Mouse (Mus musculus): ENCODE measurements around the gene Actc1. TPM values are rescaled to one million over a fixed set of nuclear protein-coding genes. Genes with fewer than 3 reads are reported as not detected.

Actc1 gene
- polyA plus RNA-seq, 1 experiment from 2014 or later = 7,735 TPM

GRCm38 (mm10) chr2:114066226-114066625 lies 12.9 kb upstream of the Actc1 start:
- H3K9me3 ChIP-seq = no peaks in the 10 kb centered on the region
- no peak overlapping the region for H3K4me3 ChIP-seq
- H3K27me3 ChIP-seq (ENCODE audit: insufficient read depth, poor library complexity, severe bottlenecking) = no peaks in the 10 kb centered on the region
- 0 out of 2 replicates have a peak, but pooled peaks cover 5% of the 10 kb centered on the region for H3K4me1 ChIP-seq
- WGBS = 71% methylated on average over 3 of the region's 3 CpGs
- no peak for DNase-seq (ENCODE audit: low spot score)
- H3K27ac ChIP-seq = no peak overlapping the region
- H3K36me3 ChIP-seq = no peaks in the 10 kb centered on the region

- no peaks in the 10 kb centered on the region for H3K9me3 ChIP-seq
- no peak overlapping the region for H3K27ac ChIP-seq
- no peak overlapping the region for H3K4me3 ChIP-seq
- DNase-seq (ENCODE audit: low spot score) = no peak
- no peaks in the 10 kb centered on the region for H3K27me3 ChIP-seq (ENCODE audit: insufficient read depth, poor library complexity, severe bottlenecking)
- peaks cover 8% of the 10 kb centered on the region; the same call in 1 of the 2 replicates for H3K4me1 ChIP-seq
- WGBS = 45% methylated on average over 2 of the region's 2 CpGs
- H3K36me3 ChIP-seq = no peaks in the 10 kb centered on the region
Measured at GRCm38 (mm10) chr2:114064004-114064403, 10.7 kb upstream of the Actc1 start.

- Histone ChIP-seq H3K36me3 (no peaks in the 10 kb centered on the region), H3K27ac (no peak overlapping the region), H3K9me3 (no peaks in the 10 kb centered on the region), H3K27me3 (ENCODE audit: insufficient read depth, poor library complexity, severe bottlenecking) (no peaks in the 10 kb centered on the region), H3K4me1 (peaks cover 24% of the 10 kb centered on the region), H3K4me3 (no peak overlapping the region)
- WGBS = 52% methylated on average over 6 of the region's 6 CpGs
- DNase-seq (ENCODE audit: low spot score) = no peak
Measured at GRCm38 (mm10) chr2:114060071-114060591, 6.8 kb upstream of the Actc1 start.

GRCm38 (mm10) chr2:114059608-114060007 lies 6.3 kb upstream of the Actc1 start:
- no peak overlapping the region for H3K4me3 ChIP-seq
- H3K9me3 ChIP-seq = no peaks in the 10 kb centered on the region
- H3K27me3 ChIP-seq (ENCODE audit: insufficient read depth, poor library complexity, severe bottlenecking) = no peaks in the 10 kb centered on the region
- H3K4me1 ChIP-seq = peaks cover 24% of the 10 kb centered on the region
- DNase-seq (ENCODE audit: low spot score) = no peak
- no peak overlapping the region for H3K27ac ChIP-seq
- WGBS = 46% methylated on average over 1 of the region's 1 CpGs
- H3K36me3 ChIP-seq = no peaks in the 10 kb centered on the region

- H3K4me1 ChIP-seq = peaks cover 26% of the 10 kb centered on the region
- 48% methylated on average over 10 of the region's 10 CpGs for WGBS
- peak overlapping the region; percentile 94 for H3K27ac ChIP-seq
- no peaks in the 10 kb centered on the region for H3K9me3 ChIP-seq
- DNase-seq (ENCODE audit: low spot score) = no peak
- H3K27me3 ChIP-seq (ENCODE audit: insufficient read depth, poor library complexity, severe bottlenecking) = no peaks in the 10 kb centered on the region
- H3K4me3 ChIP-seq = peak overlapping the region; percentile 42; the same call in 1 of the 2 replicates
- no peaks in the 10 kb centered on the region for H3K36me3 ChIP-seq
Measured at GRCm38 (mm10) chr2:114058226-114058796, 5.0 kb upstream of the Actc1 start.

GRCm38 (mm10) chr2:114057303-114057853 lies 4.0 kb upstream of the Actc1 start:
- Histone ChIP-seq H3K36me3 (no peaks in the 10 kb centered on the region), H3K4me1 (peaks cover 26% of the 10 kb centered on the region), H3K9me3 (no peaks in the 10 kb centered on the region), H3K27me3 (ENCODE audit: insufficient read depth, poor library complexity, severe bottlenecking) (no peaks in the 10 kb centered on the region), H3K4me3 (peak overlapping the region; percentile 42), H3K27ac (peak overlapping the region; percentile 94)
- WGBS = 4% methylated on average over 10 of the region's 10 CpGs
- DNase-seq (ENCODE audit: low spot score) = peak; percentile 88

- peak; percentile 89 for DNase-seq (ENCODE audit: low spot score)
Measured at GRCm38 (mm10) chr2:114054129-114054528, 781 bp upstream of the Actc1 start.

GRCm38 (mm10) chr2:114051871-114052241 lies 1.5 kb downstream of the Actc1 start:
- Histone ChIP-seq H3K27ac (peak overlapping the region; percentile 92), H3K9me3 (no peaks in the 10 kb centered on the region), H3K4me3 (peak overlapping the region; percentile 64), H3K27me3 (ENCODE audit: insufficient read depth, poor library complexity, severe bottlenecking) (no peaks in the 10 kb centered on the region), H3K4me1 (0 out of 2 replicates have a peak, but pooled peaks cover 6% of the 10 kb centered on the region), H3K36me3 (peaks cover 19% of the 10 kb centered on the region)
- 43% methylated on average over 14 of the region's 14 CpGs for WGBS
- no peak for DNase-seq (ENCODE audit: low spot score)

More at GRCm38 (mm10) chr2:114054129-114054528, 781 bp upstream of the Actc1 start:
- Histone ChIP-seq H3K9me3 (no peaks in the 10 kb centered on the region), H3K4me3 (peak overlapping the region; percentile 64), H3K27ac (peak overlapping the region; percentile 92), H3K27me3 (ENCODE audit: insufficient read depth, poor library complexity, severe bottlenecking) (no peaks in the 10 kb centered on the region), H3K4me1 (peaks cover 22% of the 10 kb centered on the region), H3K36me3 (peaks cover 15% of the 10 kb centered on the region)
- 36% methylated on average over 4 of the region's 4 CpGs for WGBS

GRCm38 (mm10) chr2:114051111-114051870 lies 2.1 kb downstream of the Actc1 start:
- Histone ChIP-seq H3K27me3 (ENCODE audit: insufficient read depth, poor library complexity, severe bottlenecking) (no peaks in the 10 kb centered on the region), H3K27ac (peak overlapping the region; percentile 92), H3K36me3 (peaks cover 19% of the 10 kb centered on the region), H3K9me3 (no peaks in the 10 kb centered on the region), H3K4me1 (0 out of 2 replicates have a peak, but pooled peaks cover 6% of the 10 kb centered on the region), H3K4me3 (peak overlapping the region; percentile 64)
- WGBS = 63% methylated on average over 7 of the region's 7 CpGs
- DNase-seq (ENCODE audit: low spot score) = no peak

GRCm38 (mm10) chr2:114050150-114050549 lies 3.2 kb downstream of the Actc1 start:
- 70% methylated on average over 7 of the region's 7 CpGs for WGBS
- Histone ChIP-seq H3K36me3 (peaks cover 19% of the 10 kb centered on the region), H3K4me1 (0 out of 2 replicates have a peak, but pooled peaks cover 6% of the 10 kb centered on the region), H3K9me3 (no peaks in the 10 kb centered on the region), H3K27ac (peak overlapping the region; percentile 92; the same call in 1 of the 2 replicates), H3K27me3 (ENCODE audit: insufficient read depth, poor library complexity, severe bottlenecking) (no peaks in the 10 kb centered on the region), H3K4me3 (peak overlapping the region; percentile 64)
- DNase-seq (ENCODE audit: low spot score) = no peak

- H3K27ac ChIP-seq = 0 out of 2 replicates have a peak overlapping the region, but pooled peaks have one; percentile 92
- no peaks in the 10 kb centered on the region for H3K27me3 ChIP-seq (ENCODE audit: insufficient read depth, poor library complexity, severe bottlenecking)
- no peak for DNase-seq (ENCODE audit: low spot score)
- peak overlapping the region; percentile 64 for H3K4me3 ChIP-seq
- 0 out of 2 replicates have a peak, but pooled peaks cover 4% of the 10 kb centered on the region for H3K4me1 ChIP-seq
- H3K9me3 ChIP-seq = no peaks in the 10 kb centered on the region
- H3K36me3 ChIP-seq = peaks cover 19% of the 10 kb centered on the region
- WGBS = 71% methylated on average over 7 of the region's 7 CpGs
Measured at GRCm38 (mm10) chr2:114049372-114049771, 4.0 kb downstream of the Actc1 start.

GRCm38 (mm10) chr2:114047960-114048611 lies 5.3 kb downstream of the Actc1 start:
- Histone ChIP-seq H3K4me3 (0 out of 2 replicates have a peak overlapping the region, but pooled peaks have one; percentile 64), H3K9me3 (no peaks in the 10 kb centered on the region), H3K36me3 (peaks cover 19% of the 10 kb centered on the region), H3K4me1 (no peaks in the 10 kb centered on the region), H3K27ac (no peak overlapping the region), H3K27me3 (ENCODE audit: insufficient read depth, poor library complexity, severe bottlenecking) (no peaks in the 10 kb centered on the region)
- DNase-seq (ENCODE audit: low spot score) = no peak
- 70% methylated on average over 5 of the region's 5 CpGs for WGBS

All from heart, embryonic 10.5 days (tissue).